Mouse (Mus musculus) stomach, postnatal 0 days (tissue): ENCODE measurements at regions not wholly inside any gene's neighbourhood (a gene's known extent, or its start where the extent isn't known, plus 50 kb on each side); places are given as distances from the start of the nearest gene placed in this dataset.

Experiments used
- ATAC-seq: fragments of 200-750 bp; cut with Nextera tagmentation; 2 replicates; pipeline ENCODE4 v1.8.0; 2017; ENCODE audit not compliant: low FRiP score, low TSS enrichment
- DNase-seq: peaks from one replicate; pipeline ENCODE4 v3.0.0-alpha.2; 2016; ENCODE audit warnings: low spot score
- H3K27ac ChIP-seq: fragments of 300-500 bp; sonication (generic); replicated peaks from 2 replicates; pipeline ENCODE4 v1.5.1; 2014; ENCODE audit warnings: mild to moderate bottlenecking, control low read depth
- H3K27me3 ChIP-seq: fragments of 300-500 bp; sonication (generic); 2 replicates; pipeline ENCODE4 v1.6.1; 2014; ENCODE audit warnings: low read length; ENCODE audit not compliant: control insufficient read depth, insufficient read depth
- H3K36me3 ChIP-seq: fragments of 300-500 bp; sonication (generic); 2 replicates; pipeline ENCODE4 v1.6.1; 2014; ENCODE audit warnings: low read length, mixed read lengths; ENCODE audit not compliant: control insufficient read depth, insufficient read depth
- H3K4me1 ChIP-seq: fragments of 300-500 bp; sonication (generic); replicated peaks from 2 replicates; pipeline ENCODE4 v1.6.1; 2014; ENCODE audit warnings: antibody characterized with exemption; ENCODE audit not compliant: control insufficient read depth, insufficient read depth
- H3K4me2 ChIP-seq: fragments of 300-500 bp; sonication (generic); replicated peaks from 2 replicates; pipeline ENCODE4 v1.6.1; 2014; ENCODE audit warnings: low read depth, mild to moderate bottlenecking, control low read depth, moderate library complexity
- H3K4me3 ChIP-seq: fragments of 300-500 bp; sonication (generic); 2 replicates; pipeline ENCODE4 v1.5.1; 2014; ENCODE audit warnings: low read depth, low read length, control low read depth
- H3K9ac ChIP-seq: fragments of 300-500 bp; sonication (generic); 2 replicates; pipeline ENCODE4 v1.6.1; 2014; ENCODE audit warnings: mild to moderate bottlenecking, low read length, control low read depth, mixed read lengths
- H3K9me3 ChIP-seq: fragments of 300-500 bp; sonication (generic); 2 replicates; pipeline ENCODE4 v1.6.1; 2016; ENCODE audit warnings: low read length; ENCODE audit not compliant: control insufficient read depth
- CTCF ChIP-seq: IDR thresholded peaks from 2 replicates; pipeline ENCODE4 v1.5.1; 2016; ENCODE audit warnings: antibody characterized with exemption, low read depth, mild to moderate bottlenecking, moderate library complexity
- EP300 ChIP-seq: optimal IDR thresholded peaks from 2 replicates; pipeline ENCODE3; 2016; ENCODE audit warnings: antibody characterized with exemption
- WGBS: fragments of 180-500 bp; shearing (Covaris S2); extraction: QIAGEN DNeasy Blood & Tissue Kit; methylation state at CpG from one replicate; pipeline ENCODE4 v1.1.7; 2014; 5-methylcytosine and 5-hydroxymethylcytosine counted together

DNA sequence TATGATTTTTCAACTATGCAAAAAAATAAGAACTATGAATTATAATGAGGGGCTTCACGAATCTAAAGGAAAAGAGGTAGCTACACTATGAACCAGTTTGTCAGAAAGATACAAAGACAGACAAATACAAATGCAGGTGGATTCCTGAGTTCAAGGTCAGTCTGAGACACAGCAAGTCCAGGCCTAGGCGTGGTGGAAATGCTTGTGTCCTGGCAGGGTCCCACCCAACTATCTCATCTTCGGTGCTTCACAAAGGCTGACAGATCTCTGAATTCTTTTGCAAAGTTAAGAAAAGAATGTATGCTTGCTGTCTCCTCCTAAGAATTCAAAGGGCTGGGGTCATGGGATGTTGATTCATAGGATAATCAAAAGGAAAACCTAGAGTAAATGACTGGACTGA is 132.9 kb upstream of the Abca1 start:
- no peak for TF ChIP-seq EP300

DNA sequence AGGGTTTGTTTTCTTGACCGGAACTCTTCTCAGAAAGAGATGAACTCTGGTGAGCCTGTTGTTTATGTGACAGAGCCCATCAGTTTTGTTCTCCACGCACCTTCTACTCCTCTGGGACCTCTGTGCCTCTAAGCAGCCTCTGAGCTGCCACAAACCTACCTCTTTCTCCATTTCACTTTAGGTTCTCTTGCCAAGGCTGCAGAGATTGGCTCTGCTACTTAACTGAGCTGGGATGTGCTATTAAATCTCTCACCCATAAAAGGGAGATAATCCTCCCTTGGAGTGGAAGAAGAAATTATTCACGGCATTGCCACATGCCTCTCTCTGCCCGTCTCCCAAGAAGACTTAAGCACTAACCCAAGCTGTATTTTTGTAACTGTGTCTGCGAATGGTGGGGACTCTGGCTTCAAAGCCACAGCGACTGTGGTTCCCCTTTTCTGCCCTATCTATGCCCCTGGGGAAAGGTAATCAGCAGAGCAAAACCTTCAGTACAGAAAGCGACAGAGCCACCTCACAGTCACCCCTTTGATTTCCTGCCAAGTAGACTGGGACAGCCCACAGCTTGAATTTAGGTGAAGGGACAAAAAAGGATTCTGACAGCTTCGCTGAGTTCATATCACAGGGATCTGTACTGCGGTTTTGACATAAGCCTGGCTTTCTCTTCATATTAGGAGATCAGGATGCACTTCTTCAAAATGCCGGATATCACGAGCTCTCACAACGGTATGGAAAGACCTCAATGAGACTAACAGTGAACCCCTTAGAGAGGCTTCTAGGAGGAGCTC is 118.2 kb upstream of the Abca1 start:
- Histone ChIP-seq H3K9me3 (no peaks in the 10 kb centered on the region), H3K36me3 (no peaks in the 10 kb centered on the region), H3K4me2 (no peak overlapping the region), H3K27me3 (no peaks in the 10 kb centered on the region), H3K9ac (no peak overlapping the region), H3K27ac (no peak overlapping the region), H3K4me1 (no peaks in the 10 kb centered on the region), H3K4me3 (no peak overlapping the region)
- TF ChIP-seq CTCF (no peak), EP300 (no peak)
- DNase-seq, result no peak
- no peak for ATAC-seq
- WGBS, result 46% methylated on average over 12 of the region's 12 CpGs

More for the DNA sequence above, 132.9 kb upstream of the Abca1 start:
- Histone ChIP-seq H3K4me1 (no peaks in the 10 kb centered on the region), H3K4me3 (no peak overlapping the region), H3K27ac (no peak overlapping the region), H3K36me3 (no peaks in the 10 kb centered on the region), H3K27me3 (no peaks in the 10 kb centered on the region), H3K9me3 (no peaks in the 10 kb centered on the region), H3K4me2 (no peak overlapping the region), H3K9ac (no peak overlapping the region)
- no peak for ATAC-seq
- no peak for DNase-seq
- 88% methylated on average over 3 of the region's 3 CpGs for WGBS

DNA sequence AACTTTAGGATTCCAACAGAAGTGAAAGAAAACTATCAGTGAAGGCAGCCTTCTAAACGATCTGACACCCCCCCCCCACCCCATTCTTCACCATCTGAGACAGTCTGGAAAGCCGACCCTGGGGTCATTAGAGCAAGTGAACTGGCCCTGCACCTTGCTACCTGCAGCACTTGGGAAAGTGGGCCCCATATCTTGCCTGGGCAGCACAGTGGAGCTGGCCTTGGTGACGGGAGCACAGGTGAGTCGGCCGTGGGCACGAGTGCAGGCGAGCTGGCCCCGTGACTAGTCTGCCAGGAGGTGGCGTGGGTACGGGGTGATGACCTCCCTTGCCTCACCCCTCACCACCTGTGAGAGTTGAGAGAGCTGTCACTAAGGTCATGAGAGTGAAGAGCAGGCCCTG is 110.7 kb upstream of the Abca1 start:
- Histone ChIP-seq H3K27ac (no peak overlapping the region), H3K4me3 (no peak overlapping the region), H3K36me3 (no peaks in the 10 kb centered on the region), H3K9me3 (no peaks in the 10 kb centered on the region), H3K4me1 (no peaks in the 10 kb centered on the region), H3K9ac (no peak overlapping the region), H3K27me3 (no peaks in the 10 kb centered on the region), H3K4me2 (no peak overlapping the region)
- 76% methylated on average over 10 of the region's 10 CpGs for WGBS
- TF ChIP-seq CTCF (no peak), EP300 (no peak)
- ATAC-seq (no peak), DNase-seq (no peak)

DNA sequence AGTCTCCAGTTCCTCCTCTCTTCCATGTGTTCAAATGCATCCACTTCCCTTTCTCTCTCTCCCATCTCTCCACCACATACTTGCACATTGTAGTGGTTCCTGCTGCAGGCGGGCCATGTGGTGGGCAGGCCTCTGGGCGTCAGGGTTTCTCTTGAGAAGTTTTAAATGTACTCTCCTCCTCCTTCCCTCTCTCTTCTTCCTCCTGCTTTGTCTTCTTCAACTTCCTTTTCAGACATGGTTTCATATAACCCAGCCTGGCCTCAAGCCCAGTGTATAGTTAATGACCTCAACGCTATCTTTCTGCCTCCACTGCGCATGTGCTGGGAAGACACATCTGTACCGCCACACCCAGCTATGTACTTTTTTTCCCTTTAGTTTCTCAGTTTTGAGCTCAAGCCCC is 110.3 kb upstream of the Abca1 start:
- H3K4me2 ChIP-seq, result no peak overlapping the region
- no peaks in the 10 kb centered on the region for H3K9me3 ChIP-seq
- 52% methylated on average over 5 of the region's 5 CpGs for WGBS
- H3K27ac ChIP-seq, result no peak overlapping the region
- H3K4me1 ChIP-seq, result no peaks in the 10 kb centered on the region
- ATAC-seq, result no peak
- H3K9ac ChIP-seq, result no peak overlapping the region
- no peak overlapping the region for H3K4me3 ChIP-seq
- no peak for DNase-seq
- TF ChIP-seq CTCF, result no peak
- no peak for TF ChIP-seq EP300
- H3K36me3 ChIP-seq, result no peaks in the 10 kb centered on the region
- H3K27me3 ChIP-seq, result no peaks in the 10 kb centered on the region

DNA sequence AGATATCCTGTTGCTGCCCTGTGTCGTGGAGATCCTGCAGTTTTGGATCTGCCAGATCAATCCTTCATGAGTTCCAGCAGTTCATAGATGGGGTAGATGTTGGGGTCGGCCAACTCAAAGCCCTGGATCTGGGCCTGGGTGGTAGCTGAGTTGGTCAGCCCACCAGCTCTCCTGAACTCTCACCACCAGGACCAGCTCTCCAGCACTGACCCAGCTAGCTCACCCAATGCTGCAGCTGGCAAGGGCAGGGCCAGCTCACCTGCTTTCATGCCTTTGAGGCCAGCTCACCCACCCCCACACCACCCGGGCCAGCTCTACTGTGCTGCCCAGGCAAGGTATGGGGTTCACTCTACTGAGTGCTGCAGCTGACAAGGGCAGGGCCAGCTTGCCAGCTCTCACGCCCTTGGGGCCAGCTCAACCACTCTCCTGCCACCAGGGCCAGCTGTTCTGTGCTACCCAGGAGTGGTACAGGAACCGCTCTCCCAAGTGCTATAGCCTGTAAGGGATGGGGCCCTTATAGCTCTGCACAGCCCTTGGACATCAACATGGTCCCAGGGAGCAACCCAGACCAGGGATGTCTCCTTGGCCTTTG is 109.7 kb upstream of the Abca1 start:
- ATAC-seq (peak; percentile 45; the same call in 1 of the 2 replicates), DNase-seq (no peak)
- Histone ChIP-seq H3K9me3 (no peaks in the 10 kb centered on the region), H3K27ac (no peak overlapping the region), H3K4me2 (no peak overlapping the region), H3K4me1 (no peaks in the 10 kb centered on the region), H3K4me3 (no peak overlapping the region), H3K27me3 (no peaks in the 10 kb centered on the region), H3K36me3 (no peaks in the 10 kb centered on the region), H3K9ac (no peak overlapping the region)
- WGBS, result 92% methylated on average over 5 of the region's 5 CpGs
- TF ChIP-seq EP300 (no peak), CTCF (no peak)

DNA sequence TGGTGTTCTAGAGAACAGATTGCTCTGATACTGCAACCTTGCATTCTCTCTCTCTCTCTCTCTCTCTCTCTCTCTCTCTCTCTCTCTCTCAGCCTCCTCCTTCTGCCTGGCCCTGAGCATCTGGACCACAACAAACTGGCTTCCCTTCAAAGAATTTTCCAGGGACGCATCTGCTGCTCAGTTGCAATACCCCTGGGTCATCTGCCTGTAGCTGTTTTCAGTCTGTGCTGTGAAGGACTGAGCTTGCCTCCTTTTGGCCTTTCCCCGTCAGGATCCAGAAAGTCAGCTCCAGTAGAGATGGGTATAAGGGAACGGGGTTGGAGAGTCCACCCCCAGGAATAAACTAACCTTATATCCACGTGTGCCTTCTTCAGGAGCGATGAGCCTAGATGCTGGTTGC is 105.2 kb upstream of the Abca1 start:
- TF ChIP-seq CTCF (no peak), EP300 (no peak)
- Histone ChIP-seq H3K4me3 (no peak overlapping the region), H3K36me3 (no peaks in the 10 kb centered on the region), H3K27ac (no peak overlapping the region), H3K9ac (no peak overlapping the region), H3K4me2 (no peak overlapping the region), H3K27me3 (no peaks in the 10 kb centered on the region), H3K4me1 (no peaks in the 10 kb centered on the region), H3K9me3 (no peaks in the 10 kb centered on the region)
- DNase-seq, result no peak
- ATAC-seq, result no peak
- WGBS, result 78% methylated on average over 5 of the region's 5 CpGs
